Mouse (Mus musculus) erythroblast, embryonic 14.5 days (primary cell): ENCODE results near the gene Gpc6. TPM values are rescaled to one million over a fixed set of nuclear protein-coding genes. Genes with fewer than 3 reads are reported as not detected.

Experiments used
- H3K27me3 ChIP-seq: 2 replicates; pipeline ENCODE4 v1.6.1; 2012; ENCODE audit warnings: inconsistent platforms; ENCODE audit not compliant: control insufficient read depth
- H3K36me3 ChIP-seq: 2 replicates; pipeline ENCODE4 v1.6.1; 2012; ENCODE audit warnings: mild to moderate bottlenecking, inconsistent platforms; ENCODE audit not compliant: control insufficient read depth
- H3K4me1 ChIP-seq: 2 replicates; pipeline ENCODE4 v1.6.1; 2012; ENCODE audit warnings: inconsistent platforms; ENCODE audit not compliant: control insufficient read depth
- H3K4me3 ChIP-seq: replicated peaks from 2 replicates; pipeline ENCODE3; 2012; ENCODE audit warnings: moderate library complexity, mild to moderate bottlenecking, inconsistent platforms
- H3K9me3 ChIP-seq: 2 replicates; pipeline ENCODE4 v1.6.1; 2012; ENCODE audit warnings: low read length, inconsistent platforms, mixed read lengths; ENCODE audit not compliant: control insufficient read depth
- GATA1 ChIP-seq: IDR thresholded peaks from 2 replicates; pipeline ENCODE4 v1.6.1; 2012; ENCODE audit warnings: low read length, inconsistent platforms, mixed read lengths
- TAL1 ChIP-seq: IDR thresholded peaks from 3 replicates; pipeline ENCODE4 v1.6.1; 2012; ENCODE audit warnings: low read length, inconsistent platforms, mixed read lengths
- polyA plus RNA-seq: library from polyadenylated mRNA; stranded (reverse); fragments of >175 nt; gene quantifications from 2 replicates; pipeline ENCODE4 v1.2.3, GENCODE M21; 2012

Gpc6 gene
- polyA plus RNA-seq, 1 experiment = not detected

- peaks cover 3% of the 10 kb centered on the region for H3K4me1 ChIP-seq
- TF ChIP-seq GATA1 (no peak), TAL1 (no peak)
- H3K36me3 ChIP-seq = no peaks in the 10 kb centered on the region
- H3K4me3 ChIP-seq = no peak overlapping the region
- H3K9me3 ChIP-seq = peaks cover 13% of the 10 kb centered on the region
- H3K27me3 ChIP-seq = no peaks in the 10 kb centered on the region
Measured at GRCm38 (mm10) chr14:117716305-117716704, 791.2 kb downstream of the Gpc6 start.

DNA sequence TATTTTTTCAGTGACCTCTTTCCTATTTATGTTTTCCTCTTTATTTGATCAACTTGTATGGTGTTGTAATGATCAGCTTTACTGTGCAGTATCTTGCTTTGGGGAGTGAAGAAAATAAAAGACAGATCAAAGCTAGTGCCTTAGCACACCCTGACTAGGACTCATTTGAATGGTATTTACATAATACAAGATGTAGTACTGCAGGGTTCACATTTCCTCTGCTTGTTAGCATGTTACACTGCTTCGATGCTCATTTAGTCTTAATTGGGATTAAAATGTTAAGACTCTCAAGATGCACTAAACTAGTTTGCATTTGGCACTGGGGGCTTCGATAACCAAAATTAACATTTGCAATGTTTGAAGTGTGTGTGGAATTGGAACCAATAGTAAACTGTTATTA is 803.6 kb downstream of the Gpc6 start:
- H3K36me3 ChIP-seq = no peaks in the 10 kb centered on the region
- TF ChIP-seq TAL1 = no peak
- no peaks in the 10 kb centered on the region for H3K27me3 ChIP-seq

DNA sequence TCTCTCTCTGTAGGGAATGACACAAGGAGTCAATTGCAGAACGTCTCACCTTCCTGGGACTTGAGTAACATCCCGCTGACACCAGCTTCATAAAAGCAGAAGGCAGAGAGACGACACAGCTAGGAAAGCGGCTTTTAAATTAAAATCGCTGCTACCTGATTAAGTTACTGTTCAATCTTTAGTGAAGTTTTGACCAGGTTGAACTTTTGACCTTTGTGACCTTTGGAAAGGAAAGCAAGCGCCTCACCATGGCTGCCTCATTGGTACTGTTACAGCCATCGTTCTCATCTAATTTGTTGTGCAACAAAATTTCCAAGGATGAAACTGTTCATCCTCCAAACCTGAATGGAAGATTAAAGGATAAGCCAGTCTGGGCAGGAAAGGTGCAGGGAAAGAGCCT is 830.1 kb downstream of the Gpc6 start:
- Histone ChIP-seq H3K36me3 (no peaks in the 10 kb centered on the region), H3K9me3 (peaks cover 25% of the 10 kb centered on the region), H3K27me3 (no peaks in the 10 kb centered on the region), H3K4me1 (no peaks in the 10 kb centered on the region), H3K4me3 (no peak overlapping the region)
- TF ChIP-seq GATA1 (no peak), TAL1 (no peak)

More for the DNA sequence above, 803.6 kb downstream of the Gpc6 start:
- peaks cover 12% of the 10 kb centered on the region; the same call in 1 of the 2 replicates for H3K9me3 ChIP-seq
- H3K4me3 ChIP-seq = no peak overlapping the region
- H3K4me1 ChIP-seq = no peaks in the 10 kb centered on the region

GRCm38 (mm10) chr14:117756505-117756904 is 831.4 kb downstream of the Gpc6 start:
- H3K9me3 ChIP-seq = peaks cover 19% of the 10 kb centered on the region
- H3K36me3 ChIP-seq = no peaks in the 10 kb centered on the region
- TF ChIP-seq GATA1 = no peak
- no peak for TF ChIP-seq TAL1
- H3K4me1 ChIP-seq = no peaks in the 10 kb centered on the region
- no peaks in the 10 kb centered on the region for H3K27me3 ChIP-seq
- no peak overlapping the region for H3K4me3 ChIP-seq

- peaks cover 24% of the 10 kb centered on the region for H3K9me3 ChIP-seq
- H3K36me3 ChIP-seq = no peaks in the 10 kb centered on the region
- no peaks in the 10 kb centered on the region for H3K27me3 ChIP-seq
- H3K4me1 ChIP-seq = no peaks in the 10 kb centered on the region
- no peak overlapping the region for H3K4me3 ChIP-seq
- no peak for TF ChIP-seq TAL1
- TF ChIP-seq GATA1 = no peak
Measured at GRCm38 (mm10) chr14:117757790-117758358, 832.8 kb downstream of the Gpc6 start.

DNA sequence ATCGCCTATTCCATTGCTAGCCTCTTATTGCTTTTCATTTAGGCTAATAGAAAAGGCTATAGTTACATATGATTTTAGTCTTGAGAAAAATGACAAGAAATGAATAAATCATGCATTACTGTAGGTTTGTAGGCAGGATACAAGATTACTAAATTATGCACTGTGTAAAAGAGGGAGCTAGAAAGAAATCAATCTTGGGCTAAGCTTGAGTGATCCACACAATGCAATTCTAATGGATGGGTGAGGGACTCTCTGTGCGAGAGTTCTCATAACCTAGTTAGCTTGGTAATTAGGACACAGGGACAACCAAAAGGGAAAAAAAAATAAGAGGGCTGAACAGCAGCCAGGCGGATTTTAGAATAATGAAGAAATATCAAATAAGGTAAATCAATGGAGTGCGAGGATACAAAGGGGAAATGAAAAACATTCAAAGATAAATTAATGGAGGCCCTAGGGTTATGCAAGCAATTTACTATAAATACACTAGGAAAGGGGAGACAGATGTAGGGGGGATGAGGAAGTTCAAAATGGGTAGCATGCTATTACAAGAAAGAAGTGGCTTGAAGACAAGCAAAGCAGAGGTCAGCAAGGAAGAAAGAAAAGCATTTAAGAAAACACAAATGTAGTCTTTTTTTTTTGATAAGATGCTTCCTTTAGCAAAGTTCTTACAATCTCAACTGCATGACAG is 835.9 kb downstream of the Gpc6 start:
- H3K27me3 ChIP-seq = no peaks in the 10 kb centered on the region
- H3K4me3 ChIP-seq = no peak overlapping the region
- H3K4me1 ChIP-seq = no peaks in the 10 kb centered on the region
- peaks cover 27% of the 10 kb centered on the region for H3K9me3 ChIP-seq
- no peak for TF ChIP-seq TAL1
- TF ChIP-seq GATA1 = no peak
- H3K36me3 ChIP-seq = no peaks in the 10 kb centered on the region

DNA sequence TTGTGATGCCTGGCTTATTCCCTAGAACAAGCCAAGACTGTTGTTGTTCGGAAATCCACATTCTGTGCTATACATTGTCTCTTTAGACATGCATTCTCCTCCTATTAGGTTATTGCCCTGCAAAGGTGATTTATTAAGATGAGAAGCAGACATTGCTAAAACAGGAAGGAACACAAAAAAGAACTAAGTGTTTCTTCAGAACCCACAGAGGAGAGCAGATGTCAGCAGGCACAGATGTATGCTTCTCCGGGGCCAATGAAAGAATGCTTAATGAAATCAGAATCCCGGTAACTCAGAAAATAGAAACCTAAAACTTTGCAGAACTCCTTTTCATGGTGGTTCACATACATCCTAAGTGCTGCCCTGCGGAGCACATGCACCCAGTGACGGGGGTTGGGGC is 837.8 kb downstream of the Gpc6 start:
- Histone ChIP-seq H3K36me3 (no peaks in the 10 kb centered on the region), H3K4me3 (no peak overlapping the region), H3K9me3 (peaks cover 22% of the 10 kb centered on the region), H3K27me3 (no peaks in the 10 kb centered on the region), H3K4me1 (no peaks in the 10 kb centered on the region)
- TF ChIP-seq GATA1 (no peak), TAL1 (no peak)

DNA sequence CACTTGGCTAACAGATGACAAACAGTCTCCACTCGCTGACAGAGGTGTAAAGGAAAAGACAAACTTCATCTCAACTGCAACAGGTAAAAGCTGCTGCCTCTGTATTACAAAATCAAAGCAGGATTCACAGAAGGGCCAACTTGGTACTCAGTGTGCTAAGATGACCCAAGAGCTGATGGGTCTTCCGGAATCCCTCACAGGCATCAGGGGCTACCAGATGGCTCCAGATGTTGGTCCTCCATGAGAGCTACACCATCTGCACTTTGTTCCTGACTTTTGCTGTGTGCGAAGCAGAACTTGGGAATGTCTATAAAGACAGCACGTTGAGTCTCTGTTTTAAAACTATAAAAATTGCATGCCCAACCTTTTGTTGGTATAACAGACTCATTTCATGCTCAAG is 842.7 kb downstream of the Gpc6 start:
- TF ChIP-seq GATA1 = no peak
- TF ChIP-seq TAL1 = no peak
- Histone ChIP-seq H3K9me3 (peaks cover 15% of the 10 kb centered on the region), H3K4me3 (no peak overlapping the region), H3K36me3 (no peaks in the 10 kb centered on the region), H3K4me1 (no peaks in the 10 kb centered on the region), H3K27me3 (no peaks in the 10 kb centered on the region)

DNA sequence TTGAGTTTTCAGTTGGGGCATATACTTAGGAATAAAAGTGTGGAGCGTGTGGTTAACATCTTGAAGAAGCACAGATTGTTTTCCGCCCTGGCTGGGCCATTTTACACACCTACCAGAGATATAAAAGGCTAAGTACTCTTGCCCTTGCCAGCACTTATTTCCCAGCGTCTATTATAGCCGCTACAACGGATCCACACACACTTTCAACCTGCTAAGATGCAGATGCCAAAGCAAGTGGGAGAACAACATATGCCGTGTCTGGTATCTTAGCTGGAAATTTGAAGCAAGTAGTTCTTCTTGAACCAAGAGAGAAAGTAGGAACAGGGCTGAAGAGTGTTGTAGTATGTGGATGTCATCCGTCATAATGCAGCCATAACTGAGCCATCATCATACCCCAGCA is 843.6 kb downstream of the Gpc6 start:
- Histone ChIP-seq H3K36me3 (no peaks in the 10 kb centered on the region), H3K27me3 (no peaks in the 10 kb centered on the region), H3K4me3 (no peak overlapping the region), H3K4me1 (no peaks in the 10 kb centered on the region), H3K9me3 (peaks cover 18% of the 10 kb centered on the region)
- TF ChIP-seq TAL1 = no peak
- TF ChIP-seq GATA1 = no peak
